Mouse (Mus musculus) heart, embryonic 14.5 days (tissue): ENCODE data around the gene Cfap97d1. TPM values are rescaled to one million over a fixed set of nuclear protein-coding genes. Genes with fewer than 3 reads are reported as not detected.
A peak's percentile ranks its signal among the peaks of the same experiment; 100 is the strongest.

Source experiments
- ATAC-seq: fragments of 200-750 bp; cut with Nextera tagmentation; 2 replicates; pipeline ENCODE4 v1.8.0; 2017; ENCODE audit warnings: low read depth, moderate TSS enrichment; ENCODE audit not compliant: insufficient number of reproducible peaks, insufficient read depth, low FRiP score
- H3K27ac ChIP-seq, 2 experiments: fragments of 200-500 bp in 1 of 2; fragments of 300-500 bp in 1 of 2; sonication (generic) in 1 of 2; replicated peaks in 1 of 2; 2 replicates each; pipeline ENCODE4 v1.5.1; 2012 to 2014; ENCODE audit warnings: low read depth in 2 of 2, low read length in 2 of 2, control low read depth in 1 of 2, mild to moderate bottlenecking in 1 of 2, mixed read lengths in 1 of 2; ENCODE audit not compliant: control insufficient read depth in 1 of 2, insufficient read depth in 1 of 2
- H3K27me3 ChIP-seq: fragments of 300-500 bp; sonication (generic); 2 replicates; pipeline ENCODE4 v1.6.1; 2014; ENCODE audit warnings: mild to moderate bottlenecking, low read length, control low read depth; ENCODE audit not compliant: control insufficient read depth, insufficient read depth
- H3K36me3 ChIP-seq: fragments of 300-500 bp; sonication (generic); 2 replicates; pipeline ENCODE4 v1.6.1; 2014; ENCODE audit warnings: mild to moderate bottlenecking, control low read depth, low read length, mixed read lengths; ENCODE audit not compliant: control insufficient read depth, insufficient read depth
- H3K4me1 ChIP-seq, 2 experiments: fragments of 200-500 bp in 1 of 2; fragments of 300-500 bp in 1 of 2; sonication (generic) in 1 of 2; 2 replicates each; pipeline ENCODE4 v1.6.1; 2012 to 2014; ENCODE audit warnings: low read length in 2 of 2, control low read depth in 1 of 2, mixed read lengths in 1 of 2; ENCODE audit not compliant: control insufficient read depth in 2 of 2, insufficient read depth in 2 of 2
- H3K4me2 ChIP-seq: fragments of 300-500 bp; sonication (generic); 2 replicates; pipeline ENCODE4 v1.6.1; 2014; ENCODE audit warnings: mild to moderate bottlenecking, low read length
- H3K4me3 ChIP-seq, 2 experiments: fragments of 200-500 bp in 1 of 2; fragments of 300-500 bp in 1 of 2; sonication (generic) in 1 of 2; 2 replicates each; pipeline ENCODE4 v1.5.1; 2012 to 2014; ENCODE audit warnings: low read length in 2 of 2, mild to moderate bottlenecking in 2 of 2, control low read depth in 1 of 2, low read depth in 1 of 2, moderate library complexity in 1 of 2; ENCODE audit not compliant: control insufficient read depth in 1 of 2, insufficient read depth in 1 of 2
- H3K9ac ChIP-seq: fragments of 300-500 bp; sonication (generic); 2 replicates; pipeline ENCODE4 v1.6.1; 2014; ENCODE audit warnings: mild to moderate bottlenecking, low read length
- H3K9me3 ChIP-seq: fragments of 300-500 bp; sonication (generic); 2 replicates; pipeline ENCODE4 v1.6.1; 2016; ENCODE audit warnings: low read length, control low read depth; ENCODE audit not compliant: control insufficient read depth
- WGBS: fragments of 180-500 bp; shearing (Covaris S2); extraction: QIAGEN DNeasy Blood & Tissue Kit; methylation state at CpG from one replicate; pipeline ENCODE4 v1.1.7; 2014; 5-methylcytosine and 5-hydroxymethylcytosine counted together
- polyA plus RNA-seq: library from polyadenylated mRNA; unstranded; fragments of >200 nt; fragmentation: Nextera tagmentation; extraction: Ambion mirVana; gene quantifications from 2 replicates; pipeline ENCODE4 v1.2.1, GENCODE M21; 2014

The Cfap97d1 gene
- polyA plus RNA-seq = not detected in 2 replicates

- H3K4me1 ChIP-seq = peaks cover 22 to 23% of the 10 kb centered on the region in 2 experiments
- no peaks in the 10 kb centered on the region for H3K9me3 ChIP-seq
- H3K27me3 ChIP-seq = no peaks in the 10 kb centered on the region
- peaks cover 26% of the 10 kb centered on the region for H3K36me3 ChIP-seq
- H3K9ac ChIP-seq = peak within 1 kb of the TSS; percentile 91
- peak within 1 kb of the TSS; percentile 71 to 75 for H3K4me3 ChIP-seq
- under 1% methylated on average over 62 of the region's 71 CpGs for WGBS
- peak within 1 kb of the TSS; percentile 93 for H3K4me2 ChIP-seq
- peak; percentile 86 for ATAC-seq
- peak within 1 kb of the TSS; percentile 90 to 97 for H3K27ac ChIP-seq
Observed at GRCm38 (mm10) chr11:101984054-101985025, at the start of gene Cfap97d1. Cfap97d1 (plus strand) TSS chr11:101984279.

DNA sequence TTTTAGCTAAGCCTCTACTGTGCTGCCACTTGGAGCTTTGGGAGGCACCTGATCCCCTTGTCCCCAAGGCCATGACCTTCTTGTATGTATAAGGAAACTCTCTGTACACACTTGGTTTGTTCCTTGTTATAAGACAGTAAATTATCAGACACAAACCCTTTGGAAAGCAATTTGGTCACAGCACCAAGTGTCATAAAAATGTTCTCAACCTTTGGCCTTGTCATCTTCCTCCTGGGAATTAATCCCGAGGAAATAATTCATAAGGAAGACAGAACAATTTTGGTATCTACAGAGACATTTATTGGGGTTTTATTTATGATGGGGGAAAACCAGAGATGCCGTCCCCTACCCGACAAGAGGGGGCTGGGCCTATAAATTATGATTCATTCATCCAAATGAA lies 48.3 kb upstream of the Cfap97d1 start:
- H3K36me3 ChIP-seq = no peaks in the 10 kb centered on the region
- WGBS = 80% methylated on average over 3 of the region's 3 CpGs
- H3K27me3 ChIP-seq = no peaks in the 10 kb centered on the region
- H3K4me2 ChIP-seq = no peak overlapping the region
- no peak for ATAC-seq
- H3K4me1 ChIP-seq = peaks cover 11 to 22% of the 10 kb centered on the region in 2 experiments
- H3K9ac ChIP-seq = no peak overlapping the region
- H3K4me3 ChIP-seq = no peak overlapping the region
- H3K27ac ChIP-seq = no peak overlapping the region
- H3K9me3 ChIP-seq = no peaks in the 10 kb centered on the region

GRCm38 (mm10) chr11:101936421-101936820 lies 47.7 kb upstream of the Cfap97d1 start:
- no peak overlapping the region for H3K9ac ChIP-seq
- peak overlapping the region; percentile 82; the same call in 1 of the 2 replicates for H3K4me2 ChIP-seq
- 44% methylated on average over 7 of the region's 7 CpGs for WGBS
- H3K27me3 ChIP-seq = no peaks in the 10 kb centered on the region
- no peak for ATAC-seq
- H3K27ac ChIP-seq = no peak overlapping the region
- no peaks in the 10 kb centered on the region for H3K9me3 ChIP-seq
- no peaks in the 10 kb centered on the region for H3K36me3 ChIP-seq
- H3K4me1 ChIP-seq = peaks cover 11 to 22% of the 10 kb centered on the region in 2 experiments
- no peak overlapping the region for H3K4me3 ChIP-seq

GRCm38 (mm10) chr11:101937108-101937507 lies 47.0 kb upstream of the Cfap97d1 start:
- ATAC-seq = no peak
- 2% methylated on average over 32 of the region's 32 CpGs for WGBS
- no peaks in the 10 kb centered on the region for H3K36me3 ChIP-seq
- peaks cover 8 to 17% of the 10 kb centered on the region in 2 experiments for H3K4me1 ChIP-seq
- no peaks in the 10 kb centered on the region for H3K9me3 ChIP-seq
- H3K4me2 ChIP-seq = peak overlapping the region; percentile 82
- H3K4me3 ChIP-seq = peak overlapping the region; percentile 34 to 46
- H3K27ac ChIP-seq = peak overlapping the region in 1 of 2 experiments; percentile 16; a peak in 1 of 4 replicates
- no peaks in the 10 kb centered on the region for H3K27me3 ChIP-seq
- peak overlapping the region; percentile 76 for H3K9ac ChIP-seq

- ATAC-seq = no peak
- Histone ChIP-seq H3K4me3 (no peak overlapping the region), H3K36me3 (no peaks in the 10 kb centered on the region), H3K27ac (no peak overlapping the region), H3K4me1 (peaks cover 2 to 3% of the 10 kb centered on the region in 2 experiments; a peak in 2 of 4 replicates), H3K4me2 (no peak overlapping the region), H3K9ac (no peak overlapping the region), H3K9me3 (no peaks in the 10 kb centered on the region), H3K27me3 (no peaks in the 10 kb centered on the region)
- 37% methylated on average over 3 of the region's 3 CpGs for WGBS
Observed at GRCm38 (mm10) chr11:101943055-101943454, 41.0 kb upstream of the Cfap97d1 start.

GRCm38 (mm10) chr11:101946525-101946924 lies 37.6 kb upstream of the Cfap97d1 start:
- Histone ChIP-seq H3K9ac (no peak overlapping the region), H3K4me2 (no peak overlapping the region), H3K27ac (no peak overlapping the region), H3K4me1 (peaks cover 5 to 6% of the 10 kb centered on the region in 2 experiments; a peak in 3 of 4 replicates), H3K9me3 (no peaks in the 10 kb centered on the region), H3K27me3 (no peaks in the 10 kb centered on the region), H3K4me3 (no peak overlapping the region), H3K36me3 (no peaks in the 10 kb centered on the region)
- ATAC-seq = no peak
- WGBS = 40% methylated on average over 5 of the region's 5 CpGs

DNA sequence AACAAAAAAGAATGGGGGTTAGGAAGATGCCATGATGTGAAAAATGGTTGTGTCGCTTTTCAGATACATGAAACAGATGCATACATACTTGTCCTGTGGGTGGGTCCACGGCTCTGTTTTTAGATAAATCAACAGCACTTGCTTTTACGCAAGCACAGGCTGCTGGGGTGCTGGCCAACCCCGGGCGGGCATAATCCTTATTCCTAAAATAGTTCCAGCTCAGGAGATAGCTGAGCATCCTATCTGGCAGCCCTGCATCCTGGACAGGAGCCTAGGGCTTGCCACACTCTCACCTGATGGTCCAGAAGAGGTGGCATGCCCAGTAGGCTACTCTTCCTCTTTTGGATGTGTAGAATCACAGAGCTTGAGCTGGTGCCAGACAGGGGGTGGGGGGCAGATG lies 34.1 kb upstream of the Cfap97d1 start:
- Histone ChIP-seq H3K4me2 (no peak overlapping the region), H3K4me3 (no peak overlapping the region), H3K9me3 (no peaks in the 10 kb centered on the region), H3K9ac (no peak overlapping the region), H3K36me3 (no peaks in the 10 kb centered on the region), H3K27ac (no peak overlapping the region), H3K4me1 (peaks cover 20 to 23% of the 10 kb centered on the region in 2 experiments), H3K27me3 (no peaks in the 10 kb centered on the region)
- 52% methylated on average over 5 of the region's 5 CpGs for WGBS
- no peak for ATAC-seq
